Comparison of ENCODE assay signal across 35 mouse cellular contexts in the genomic region with DNA sequence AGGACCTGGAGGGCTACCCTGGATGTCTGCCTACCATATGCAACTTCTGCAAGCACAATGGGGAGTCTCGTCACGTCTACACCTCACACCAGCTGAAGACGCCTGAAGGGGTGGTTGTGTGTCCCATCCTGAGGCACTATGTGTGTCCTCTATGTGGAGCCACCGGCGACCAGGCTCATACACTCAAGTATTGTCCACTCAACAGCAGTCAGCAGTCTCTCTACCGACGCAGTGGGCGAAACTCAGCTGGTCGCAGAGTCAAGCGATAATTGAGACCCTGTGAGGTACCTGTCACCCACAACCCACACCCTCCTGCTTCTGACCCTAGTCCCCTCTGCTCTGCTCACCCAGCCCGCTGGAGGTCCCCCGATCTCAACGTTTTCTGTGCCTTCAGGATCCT. TPM values are rescaled to one million over a fixed set of nuclear protein-coding genes. Genes with fewer than 3 reads are reported as not detected.
"Had no signal": no experiment of that assay in that cellular context is flagged by ENCODE, and none has a peak within 500 bp of the region (broad histone marks: within the 10 kb centered on the region; RNA-seq: fewer than 3 reads in every experiment).

No protein-coding gene starts in this region.

- H3K36me3 ChIP-seq: heart, embryonic 13.5 days; heart, embryonic 15.5 days; hindbrain, embryonic 13.5 days; hindbrain, embryonic 15.5 days; kidney, embryonic 15.5 days; limb, embryonic 13.5 days; limb, embryonic 15.5 days; liver, embryonic 12.5 days had no signal

- H3K27ac ChIP-seq: heart, adult 2 months; heart, embryonic 13.5 days; heart, embryonic 15.5 days; hindbrain, embryonic 13.5 days; hindbrain, embryonic 15.5 days; hindbrain, postnatal 0 days; kidney, embryonic 15.5 days; kidney, postnatal 0 days; limb, embryonic 13.5 days; limb, embryonic 15.5 days; liver, embryonic 12.5 days; liver, embryonic 14.5 days had no signal

- H3K4me3 ChIP-seq: heart, adult 2 months; heart, embryonic 13.5 days; heart, embryonic 15.5 days; hindbrain, embryonic 13.5 days; hindbrain, embryonic 15.5 days; kidney, embryonic 15.5 days; limb, embryonic 13.5 days; limb, embryonic 15.5 days; liver, embryonic 12.5 days had no signal

- DNase-seq: gastrocnemius, postnatal 14 days; gastrocnemius, postnatal 36 days; heart, adult 11 months; heart, adult 2 months; heart, postnatal 14 days; heart, postnatal 36 days; kidney, adult 11 months; kidney, adult 2 months; kidney, adult 9 months; kidney, postnatal 14 days; kidney, postnatal 36 days; layer of hippocampus, adult 9-11 months; layer of hippocampus, postnatal 36 days; left cerebral cortex, postnatal 4 days had no signal

- H3K27me3 ChIP-seq: hindbrain, embryonic 15.5 days had no signal

RNA-seq across cellular contexts. Expression of a gene that starts 0.5 kb away (rescaled TPM):
- polyA plus RNA-seq: gonadal fat pad, adult 2 months; heart, embryonic 11.5 days; heart, embryonic 13.5 days; heart, embryonic 15.5 days; heart, postnatal 0 days; hindbrain, embryonic 11.5 days; intestine, embryonic 14.5 days; intestine, embryonic 16.5 days; kidney, adult 2 months; kidney, embryonic 15.5 days; large intestine, adult 2 months; limb, embryonic 11.5 days; limb, embryonic 13.5 days; limb, embryonic 15.5 days; liver, adult 2 months; liver, embryonic 12.5 days; liver, embryonic 14.5 days; liver, embryonic 16.5 days had no signal

RNA-seq across cellular contexts. Expression of a gene that starts 35.6 kb away (rescaled TPM):
- polyA plus RNA-seq: heart, postnatal 0 days; hindbrain, embryonic 11.5 days; hindbrain, embryonic 13.5 days; hindbrain, embryonic 15.5 days; hindbrain, postnatal 0 days had no signal
